Mouse (Mus musculus) heart, embryonic 12.5 days (tissue): Measurements from ENCODE around the gene Fxyd3. TPM values are rescaled to one million over a fixed set of nuclear protein-coding genes. Genes with fewer than 3 reads are reported as not detected.

Experiments used
- ATAC-seq: fragments of 200-750 bp; cut with Nextera tagmentation; 2 replicates; pipeline ENCODE4 v1.8.0; 2017; ENCODE audit warnings: moderate TSS enrichment, moderate library complexity; ENCODE audit not compliant: insufficient number of reproducible peaks, low FRiP score
- H3K27ac ChIP-seq: fragments of 300-500 bp; sonication (generic); 2 replicates; pipeline ENCODE4 v1.5.1; 2016; ENCODE audit warnings: mild to moderate bottlenecking, moderate library complexity; ENCODE audit not compliant: poor library complexity, severe bottlenecking
- H3K27me3 ChIP-seq: fragments of 300-500 bp; sonication (generic); replicated peaks from 2 replicates; pipeline ENCODE4 v1.6.1; 2016; ENCODE audit warnings: mild to moderate bottlenecking, moderate library complexity
- H3K36me3 ChIP-seq: fragments of 300-500 bp; sonication (generic); 2 replicates; pipeline ENCODE4 v1.6.1; 2016; ENCODE audit warnings: mild to moderate bottlenecking, moderate library complexity
- H3K4me1 ChIP-seq: fragments of 300-500 bp; sonication (generic); replicated peaks from 2 replicates; pipeline ENCODE4 v1.6.1; 2016; ENCODE audit warnings: mild to moderate bottlenecking
- H3K4me2 ChIP-seq: fragments of 300-500 bp; sonication (generic); 2 replicates; pipeline ENCODE4 v1.6.1; 2016; ENCODE audit warnings: mild to moderate bottlenecking, moderate library complexity
- H3K4me3 ChIP-seq: fragments of 300-500 bp; sonication (generic); 2 replicates; pipeline ENCODE4 v1.5.1; 2016; ENCODE audit warnings: mild to moderate bottlenecking
- H3K9ac ChIP-seq: fragments of 300-500 bp; sonication (generic); 2 replicates; pipeline ENCODE4 v1.6.1; 2016; ENCODE audit warnings: mild to moderate bottlenecking, moderate library complexity
- H3K9me3 ChIP-seq: fragments of 300-500 bp; sonication (generic); replicated peaks from 2 replicates; pipeline ENCODE4 v1.6.1; 2016; ENCODE audit warnings: mild to moderate bottlenecking, moderate library complexity
- whole genome bisulfite sequencing: fragments of 180-500 bp; shearing (Covaris S2); methylation state at CpG from one replicate; pipeline ENCODE4 v1.1.7; 2016; 5-methylcytosine and 5-hydroxymethylcytosine counted together
- polyA plus RNA-seq: library from polyadenylated mRNA; unstranded; fragments of >200 nt; fragmentation: Nextera tagmentation; extraction: Ambion mirVana; gene quantifications from 2 replicates; pipeline ENCODE4 v1.2.1, GENCODE M21; 2016

Gene Fxyd3
- polyA plus RNA-seq, 1 experiment from 2014 or later: 0.15 TPM

GRCm38 (mm10) chr7:31055883-31056282 lies 20.6 kb downstream of the Fxyd3 start:
- peak overlapping the region; percentile 75 for H3K4me2 ChIP-seq
- H3K4me3 ChIP-seq: peak overlapping the region; percentile 42; the same call in 1 of the 2 replicates
- H3K4me1 ChIP-seq: peaks cover 57% of the 10 kb centered on the region
- peaks cover 16% of the 10 kb centered on the region for H3K27me3 ChIP-seq
- ATAC-seq: no peak
- H3K27ac ChIP-seq: peak overlapping the region; percentile 96
- WGBS: 15% methylated on average over 3 of the region's 4 CpGs
- no peaks in the 10 kb centered on the region for H3K36me3 ChIP-seq
- H3K9me3 ChIP-seq: no peaks in the 10 kb centered on the region
- 0 out of 2 replicates have a peak overlapping the region, but pooled peaks have one; percentile 71 for H3K9ac ChIP-seq

DNA sequence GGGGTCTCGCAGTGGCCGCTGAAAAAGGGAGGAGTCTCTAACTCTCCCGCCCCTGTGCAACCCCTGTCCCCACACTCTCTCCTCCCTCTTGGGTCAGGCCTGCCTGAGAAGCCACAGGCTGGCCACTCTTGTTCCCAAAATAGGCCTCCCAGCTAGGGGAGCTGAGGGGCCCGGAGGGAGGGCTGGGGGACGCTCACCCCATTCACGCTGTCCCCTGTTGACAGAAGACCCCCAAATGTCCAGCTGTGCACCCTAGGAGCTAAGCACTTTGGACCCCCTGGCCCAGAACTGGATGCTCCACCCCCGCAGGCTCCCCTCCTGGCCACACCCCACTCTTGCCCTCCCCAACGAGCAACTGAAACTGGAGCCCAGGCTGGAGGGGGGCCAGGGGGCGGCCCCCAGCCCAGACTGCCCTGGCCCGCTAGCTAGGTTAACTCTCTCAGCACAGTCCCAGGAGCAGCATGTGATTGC lies 21.1 kb downstream of the Fxyd3 start:
- peak overlapping the region; percentile 42 for H3K4me3 ChIP-seq

DNA sequence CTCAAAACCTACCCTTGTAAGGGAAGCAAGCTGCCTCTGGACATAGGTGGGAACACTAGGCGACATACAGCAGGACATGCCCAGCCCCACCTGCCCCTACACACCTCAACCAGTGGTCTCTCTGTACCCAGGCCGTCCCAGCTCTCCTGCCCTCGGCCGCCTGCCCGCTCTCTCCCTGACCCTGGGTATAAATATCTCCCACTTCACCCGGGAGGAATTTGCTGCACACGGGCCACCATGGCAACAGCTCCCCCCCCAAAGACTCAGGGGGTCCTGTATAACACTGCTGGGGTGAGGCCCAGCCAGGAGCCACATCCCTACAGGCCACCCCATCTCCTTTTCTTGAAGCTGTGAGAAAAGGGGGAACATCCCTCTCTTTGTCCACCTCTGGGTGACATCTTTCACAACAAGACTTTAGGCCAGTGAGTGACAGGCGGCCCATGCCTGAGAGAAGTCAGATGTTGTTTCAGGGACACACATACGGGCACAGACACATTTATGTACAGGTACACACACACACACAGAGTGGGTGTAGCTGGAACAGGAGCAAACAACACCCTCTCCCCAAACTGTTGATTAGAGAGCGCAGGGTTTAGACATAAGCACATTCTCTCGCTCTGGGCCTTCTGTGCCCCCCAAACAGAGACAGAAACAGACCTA lies 21.7 kb downstream of the Fxyd3 start:
- H3K4me2 ChIP-seq: peak overlapping the region; percentile 75
- H3K9ac ChIP-seq: peak overlapping the region; percentile 71
- peak overlapping the region; percentile 96 for H3K27ac ChIP-seq
- H3K4me1 ChIP-seq: peaks cover 67% of the 10 kb centered on the region
- peak; percentile 26 for ATAC-seq
- H3K9me3 ChIP-seq: no peaks in the 10 kb centered on the region
- H3K4me3 ChIP-seq: peak overlapping the region; percentile 42
- H3K36me3 ChIP-seq: no peaks in the 10 kb centered on the region
- peaks cover 27% of the 10 kb centered on the region for H3K27me3 ChIP-seq
- 22% methylated on average over 11 of the region's 11 CpGs for WGBS

More for the DNA sequence above, 21.1 kb downstream of the Fxyd3 start:
- 8% methylated on average over 10 of the region's 10 CpGs for WGBS
- Histone ChIP-seq H3K36me3 (no peaks in the 10 kb centered on the region), H3K27ac (peak overlapping the region; percentile 96), H3K27me3 (peaks cover 21% of the 10 kb centered on the region), H3K4me2 (peak overlapping the region; percentile 75), H3K9me3 (no peaks in the 10 kb centered on the region), H3K4me1 (peaks cover 61% of the 10 kb centered on the region), H3K9ac (peak overlapping the region; percentile 71)
- peak; percentile 78 for ATAC-seq

DNA sequence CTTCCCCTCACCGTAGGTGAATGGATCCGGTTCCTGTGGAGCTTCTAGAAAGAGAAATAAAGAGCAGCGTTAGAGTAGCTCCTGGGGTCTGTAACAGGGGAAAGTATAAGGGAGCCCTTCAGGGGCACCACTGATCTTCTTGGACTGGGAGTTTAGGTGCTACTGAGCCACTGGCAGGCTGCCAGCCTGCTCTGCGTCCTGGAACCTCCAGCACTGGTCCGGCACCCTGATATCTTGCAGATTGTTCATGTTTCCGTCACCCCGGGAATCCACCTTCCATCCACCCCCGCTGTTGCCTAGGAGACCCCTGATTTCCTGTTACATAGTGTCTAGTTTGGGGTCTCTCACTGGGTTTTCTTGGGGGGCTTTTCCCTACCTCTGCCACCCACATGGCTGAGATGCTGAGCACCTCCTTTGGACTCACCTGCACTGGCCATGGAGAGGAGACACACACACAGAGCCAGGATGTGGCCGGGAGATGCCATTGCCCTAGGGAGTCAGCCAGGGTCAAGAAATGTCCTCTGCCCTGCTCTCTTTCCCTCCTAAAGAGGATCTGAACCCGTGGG lies 22.5 kb downstream of the Fxyd3 start:
- no peak for ATAC-seq
- H3K4me1 ChIP-seq: peaks cover 68% of the 10 kb centered on the region
- H3K9me3 ChIP-seq: no peaks in the 10 kb centered on the region
- H3K27me3 ChIP-seq: peaks cover 35% of the 10 kb centered on the region
- H3K4me3 ChIP-seq: peak overlapping the region; percentile 42
- peak overlapping the region; percentile 71 for H3K9ac ChIP-seq
- H3K4me2 ChIP-seq: peak overlapping the region; percentile 75
- H3K36me3 ChIP-seq: no peaks in the 10 kb centered on the region
- H3K27ac ChIP-seq: peak overlapping the region; percentile 96
- WGBS: 15% methylated on average over 10 of the region's 10 CpGs

DNA sequence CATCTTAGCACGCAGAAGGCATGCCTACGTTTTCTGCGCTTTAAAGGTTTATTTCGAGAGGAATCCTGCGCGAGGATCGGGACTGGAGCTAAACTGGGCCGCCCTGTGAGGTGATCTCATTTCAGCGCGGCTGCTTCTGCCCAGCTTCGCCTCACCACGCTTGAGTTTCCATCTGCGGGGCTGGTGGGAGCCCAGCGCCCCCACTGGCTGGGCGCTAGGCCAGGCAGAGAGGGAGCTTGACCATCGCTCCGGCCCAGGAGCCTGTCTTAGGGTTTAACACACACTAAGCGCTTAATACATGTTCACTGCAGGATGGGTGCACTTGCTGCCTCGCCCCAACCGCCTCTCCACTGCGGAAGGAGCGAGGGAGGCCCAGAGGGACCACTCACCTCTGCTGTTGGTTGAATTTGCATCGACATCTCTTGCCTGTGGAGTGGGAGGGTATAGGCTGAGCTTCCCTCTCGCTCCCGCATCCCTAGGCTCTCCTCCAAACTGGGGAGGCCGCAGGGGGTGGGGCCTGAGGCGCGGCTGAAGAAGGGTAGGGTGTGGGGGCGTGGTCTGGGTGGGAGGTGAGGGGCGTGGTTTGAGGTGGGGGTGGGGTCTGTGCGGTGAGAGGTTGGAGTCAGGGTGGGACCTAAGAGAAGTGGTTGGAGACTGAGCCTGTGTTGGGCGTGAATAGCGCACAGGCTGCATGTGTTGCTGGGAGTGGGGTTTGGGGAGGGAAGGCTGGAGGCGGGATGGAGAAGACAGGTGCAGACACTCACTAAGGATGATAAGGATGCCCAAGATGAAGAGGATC lies 23.7 kb downstream of the Fxyd3 start:
- peak overlapping the region; percentile 71 for H3K9ac ChIP-seq
- H3K36me3 ChIP-seq: no peaks in the 10 kb centered on the region
- peak; percentile 33 for ATAC-seq
- H3K9me3 ChIP-seq: no peaks in the 10 kb centered on the region
- H3K27me3 ChIP-seq: peaks cover 43% of the 10 kb centered on the region
- WGBS: 2% methylated on average over 34 of the region's 34 CpGs
- peak overlapping the region; percentile 42 for H3K4me3 ChIP-seq
- peaks cover 68% of the 10 kb centered on the region for H3K4me1 ChIP-seq
- H3K27ac ChIP-seq: 0 out of 2 replicates have a peak overlapping the region, but pooled peaks have one; percentile 96
- H3K4me2 ChIP-seq: peak overlapping the region; percentile 75

- no peak for ATAC-seq
- peaks cover 68% of the 10 kb centered on the region for H3K4me1 ChIP-seq
- H3K27me3 ChIP-seq: peaks cover 48% of the 10 kb centered on the region
- H3K27ac ChIP-seq: no peak overlapping the region
- peak overlapping the region; percentile 58 for H3K9ac ChIP-seq
- H3K4me3 ChIP-seq: peak overlapping the region; percentile 42
- WGBS: 7% methylated on average over 22 of the region's 22 CpGs
- no peaks in the 10 kb centered on the region for H3K36me3 ChIP-seq
- H3K9me3 ChIP-seq: no peaks in the 10 kb centered on the region
- peak overlapping the region; percentile 75 for H3K4me2 ChIP-seq
Observed at GRCm38 (mm10) chr7:31052251-31052635, 24.3 kb downstream of the Fxyd3 start.

GRCm38 (mm10) chr7:31051321-31052021 lies 25.0 kb downstream of the Fxyd3 start, which contains the start of gene Fxyd7:
Gene Fxyd7 (minus strand): TSS chr7:31051467.
- peak within 1 kb of the TSS; percentile 75 for H3K4me2 ChIP-seq
- peaks cover 68% of the 10 kb centered on the region for H3K4me1 ChIP-seq
- H3K9me3 ChIP-seq: no peaks in the 10 kb centered on the region
- no peak for ATAC-seq
- peaks cover 53% of the 10 kb centered on the region for H3K27me3 ChIP-seq
- 3% methylated on average over 27 of the region's 28 CpGs for WGBS
- H3K36me3 ChIP-seq: no peaks in the 10 kb centered on the region
- H3K9ac ChIP-seq: peak within 1 kb of the TSS; percentile 58
- no peak within 1 kb of the TSS for H3K27ac ChIP-seq
- peak within 1 kb of the TSS; percentile 42 for H3K4me3 ChIP-seq

DNA sequence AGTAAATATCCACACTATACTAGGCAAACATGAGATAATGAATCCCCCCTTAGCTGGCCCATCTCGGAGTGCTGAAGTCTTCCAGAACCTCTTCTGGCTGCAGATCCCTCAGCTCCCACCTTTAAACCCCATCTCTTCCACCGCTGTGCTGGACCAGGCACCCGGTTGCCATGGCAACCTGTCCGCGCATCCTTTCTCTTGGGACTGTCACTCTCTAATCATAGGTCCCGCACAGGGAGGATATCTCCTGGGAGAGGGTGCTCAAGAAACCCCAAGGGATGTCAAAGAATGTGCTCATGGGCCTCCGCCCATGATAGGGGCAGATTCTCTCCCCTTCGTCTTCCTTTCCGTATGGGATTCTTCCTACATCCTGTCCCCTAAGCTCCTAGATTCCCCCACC lies 25.6 kb downstream of the Fxyd3 start:
- H3K36me3 ChIP-seq: no peaks in the 10 kb centered on the region
- H3K4me3 ChIP-seq: peak overlapping the region; percentile 42
- H3K4me2 ChIP-seq: peak overlapping the region; percentile 75
- peaks cover 65% of the 10 kb centered on the region for H3K4me1 ChIP-seq
- peaks cover 53% of the 10 kb centered on the region for H3K27me3 ChIP-seq
- no peak overlapping the region for H3K27ac ChIP-seq
- ATAC-seq: no peak
- H3K9ac ChIP-seq: 0 out of 2 replicates have a peak overlapping the region, but pooled peaks have one; percentile 58
- WGBS: 6% methylated on average over 9 of the region's 9 CpGs
- no peaks in the 10 kb centered on the region for H3K9me3 ChIP-seq

DNA sequence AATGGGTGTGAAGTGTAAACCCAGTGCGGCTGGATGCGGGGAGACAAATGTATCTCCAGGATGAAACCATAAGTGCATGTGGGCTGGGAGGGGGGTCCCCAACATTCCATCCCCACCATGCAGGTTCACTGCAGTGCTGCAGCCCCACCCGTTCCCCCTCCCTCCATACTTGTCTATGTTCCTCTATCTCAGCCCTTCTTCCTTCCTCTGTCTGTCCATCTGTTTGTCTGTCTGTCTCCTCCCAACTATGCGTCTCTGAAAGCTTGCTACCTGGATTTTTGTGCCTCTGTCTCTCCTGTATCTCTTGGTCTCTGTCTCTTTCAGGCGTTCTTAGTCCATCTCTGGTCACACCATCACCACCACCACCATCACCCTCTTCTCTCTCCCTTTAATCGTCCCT lies 26.0 kb downstream of the Fxyd3 start:
- Histone ChIP-seq H3K27me3 (peaks cover 55% of the 10 kb centered on the region), H3K27ac (no peak overlapping the region), H3K4me2 (peak overlapping the region; percentile 53; the same call in 1 of the 2 replicates), H3K4me3 (no peak overlapping the region), H3K9me3 (no peaks in the 10 kb centered on the region), H3K4me1 (peaks cover 62% of the 10 kb centered on the region), H3K36me3 (no peaks in the 10 kb centered on the region), H3K9ac (no peak overlapping the region)
- 10% methylated on average over 6 of the region's 6 CpGs for WGBS
- ATAC-seq: no peak

DNA sequence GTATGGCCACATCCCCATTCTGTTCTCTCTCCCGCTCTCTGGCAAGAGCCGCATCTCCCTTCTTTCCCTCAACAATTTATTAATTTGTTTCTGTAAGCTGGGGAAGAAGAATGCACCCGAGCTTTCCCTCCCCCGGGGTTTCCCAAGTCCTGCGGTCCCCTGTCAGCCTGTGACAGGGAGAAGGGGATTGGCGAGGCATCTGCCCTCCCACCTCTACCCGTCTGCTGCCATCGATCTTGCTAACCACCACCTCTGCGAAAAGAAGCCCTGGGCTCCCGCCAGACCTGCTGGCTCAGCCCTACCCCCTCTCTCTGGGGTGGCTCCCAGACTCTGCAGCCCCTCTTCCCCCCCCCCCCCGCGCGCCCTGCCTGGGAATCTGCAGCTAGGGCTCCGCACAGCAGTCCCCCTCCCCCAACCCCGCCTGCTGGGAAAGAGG lies 26.6 kb downstream of the Fxyd3 start:
- whole genome bisulfite sequencing: 5% methylated on average over 11 of the region's 15 CpGs
- H3K27me3 ChIP-seq: peaks cover 61% of the 10 kb centered on the region
- peaks cover 56% of the 10 kb centered on the region for H3K4me1 ChIP-seq
- H3K9ac ChIP-seq: no peak overlapping the region
- no peaks in the 10 kb centered on the region for H3K9me3 ChIP-seq
- peak overlapping the region; percentile 20; the same call in 1 of the 2 replicates for H3K4me3 ChIP-seq
- H3K36me3 ChIP-seq: no peaks in the 10 kb centered on the region
- peak; percentile 9; the same call in 1 of the 2 replicates for ATAC-seq
- H3K27ac ChIP-seq: no peak overlapping the region
- H3K4me2 ChIP-seq: peak overlapping the region; percentile 53
